Mouse (Mus musculus): ENCODE results near the gene D5Ertd579e.

DNA sequence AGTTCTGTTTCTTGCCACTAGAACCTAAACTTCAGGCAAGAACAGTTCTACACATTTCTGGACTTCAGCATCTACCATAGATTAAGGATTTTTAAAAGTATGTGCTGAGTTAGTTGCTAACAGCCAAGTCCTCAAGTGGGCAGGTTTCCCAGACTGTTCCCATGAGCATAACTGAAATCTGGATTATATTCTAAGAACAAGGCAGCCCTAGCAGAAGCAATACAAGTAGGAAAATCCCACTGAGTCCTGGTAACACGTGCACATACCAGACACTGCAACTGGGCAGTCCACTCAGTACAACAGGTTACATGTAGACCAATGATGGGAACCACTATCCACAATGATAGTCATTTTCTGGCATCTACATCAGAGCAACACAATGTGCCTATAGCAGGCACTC is 120.1 kb downstream of the D5Ertd579e start:
- TF ChIP-seq CTCF (IDR thresholded peaks at IDR 0.05; ENCODE audit: insufficient read depth, low read depth, low read length) (no peak), POLR2A (IDR thresholded peaks at IDR 0.05; ENCODE audit: insufficient read depth, low read depth, low read length) (no peak)
